Mouse (Mus musculus) stomach, embryonic 14.5 days (tissue): ENCODE results near the gene Skap2. TPM values are rescaled to one million over a fixed set of nuclear protein-coding genes. Genes with fewer than 3 reads are reported as not detected.

ENCODE experiments used
- ATAC-seq: fragments of 200-750 bp; cut with Nextera tagmentation; 2 replicates; pipeline ENCODE4 v1.8.0; 2017; ENCODE audit warnings: low read depth, moderate TSS enrichment; ENCODE audit not compliant: insufficient number of reproducible peaks, insufficient read depth, low FRiP score
- H3K27ac ChIP-seq: fragments of 300-500 bp; sonication (generic); 2 replicates; pipeline ENCODE4 v1.5.1; 2014; ENCODE audit warnings: mild to moderate bottlenecking, low read length, moderate library complexity, mixed read lengths
- H3K27me3 ChIP-seq: fragments of 300-500 bp; sonication (generic); 2 replicates; pipeline ENCODE4 v1.6.1; 2014; ENCODE audit warnings: low read length, control low read depth, mixed read lengths; ENCODE audit not compliant: control insufficient read depth, insufficient read depth
- H3K36me3 ChIP-seq: fragments of 300-500 bp; sonication (generic); 2 replicates; pipeline ENCODE4 v1.6.1; 2014; ENCODE audit warnings: mild to moderate bottlenecking, control low read depth, low read length, moderate library complexity, mixed read lengths; ENCODE audit not compliant: control insufficient read depth, insufficient read depth
- H3K4me1 ChIP-seq: fragments of 300-500 bp; sonication (generic); 2 replicates; pipeline ENCODE4 v1.6.1; 2014; ENCODE audit warnings: low read length, control low read depth, mixed read lengths; ENCODE audit not compliant: control insufficient read depth, insufficient read depth
- H3K4me2 ChIP-seq: fragments of 300-500 bp; sonication (generic); replicated peaks from 2 replicates; pipeline ENCODE4 v1.6.1; 2014; ENCODE audit warnings: low read depth, low read length, control low read depth
- H3K4me3 ChIP-seq: fragments of 300-500 bp; sonication (generic); 2 replicates; pipeline ENCODE4 v1.5.1; 2014; ENCODE audit warnings: low read depth, low read length, control low read depth
- H3K9ac ChIP-seq: fragments of 300-500 bp; sonication (generic); replicated peaks from 2 replicates; pipeline ENCODE4 v1.6.1; 2014; ENCODE audit warnings: low read depth, mild to moderate bottlenecking, control low read depth, low read length, moderate library complexity, mixed read lengths
- H3K9me3 ChIP-seq: fragments of 300-500 bp; sonication (generic); 2 replicates; pipeline ENCODE4 v1.6.1; 2016; ENCODE audit warnings: low read depth, low read length, control low read depth; ENCODE audit not compliant: control insufficient read depth
- WGBS: fragments of 180-500 bp; shearing (Covaris S2); extraction: QIAGEN DNeasy Blood & Tissue Kit; methylation state at CpG from one replicate; pipeline ENCODE4 v1.1.7; 2014; 5-methylcytosine and 5-hydroxymethylcytosine counted together
- polyA plus RNA-seq: library from polyadenylated mRNA; unstranded; fragments of >200 nt; fragmentation: Nextera tagmentation; extraction: Ambion mirVana; gene quantifications from 2 replicates; pipeline ENCODE4 v1.2.1, GENCODE M21; 2014

Gene Skap2
- polyA plus RNA-seq, 1 experiment from 2014 or later = 49.1 TPM

GRCm38 (mm10) chr6:51843081-51843480 lies 169.3 kb downstream of the Skap2 start:
- Histone ChIP-seq H3K4me2 (no peak overlapping the region), H3K36me3 (no peaks in the 10 kb centered on the region), H3K4me1 (no peaks in the 10 kb centered on the region; the same call in 1 of the 2 replicates), H3K9ac (no peak overlapping the region), H3K27me3 (no peaks in the 10 kb centered on the region), H3K4me3 (no peak overlapping the region), H3K27ac (no peak overlapping the region), H3K9me3 (no peaks in the 10 kb centered on the region)
- no peak for ATAC-seq
- 82% methylated on average over 9 of the region's 9 CpGs for WGBS

- no peak overlapping the region for H3K4me3 ChIP-seq
- WGBS = 67% methylated on average over 3 of the region's 3 CpGs
- no peak overlapping the region for H3K27ac ChIP-seq
- H3K36me3 ChIP-seq = no peaks in the 10 kb centered on the region
- no peak overlapping the region for H3K9ac ChIP-seq
- H3K4me1 ChIP-seq = no peaks in the 10 kb centered on the region
- H3K9me3 ChIP-seq = no peaks in the 10 kb centered on the region
- H3K27me3 ChIP-seq = no peaks in the 10 kb centered on the region
- ATAC-seq = no peak
- H3K4me2 ChIP-seq = no peak overlapping the region
These were observed 174.2 kb downstream of the Skap2 start for GRCm38 (mm10) chr6:51838177-51838576.

DNA sequence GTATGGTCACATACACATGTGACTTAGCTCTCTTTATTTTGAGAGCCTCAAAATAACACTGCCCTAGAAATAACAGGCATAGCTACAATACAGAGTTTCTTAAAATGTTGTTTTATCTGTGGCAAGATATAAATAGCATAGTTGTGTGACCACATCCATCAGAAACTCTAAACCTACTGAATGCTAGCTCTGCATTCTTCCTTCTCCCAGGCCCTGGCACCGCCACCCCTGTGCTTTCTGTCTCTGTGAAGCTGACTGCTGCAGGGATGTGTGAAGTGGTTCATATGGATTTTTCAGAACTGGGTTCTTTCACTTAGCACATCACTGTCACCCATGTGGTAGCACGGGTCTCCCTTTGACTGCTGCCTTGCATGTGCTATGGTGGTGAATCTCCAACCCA lies 179.0 kb downstream of the Skap2 start:
- no peak overlapping the region for H3K27ac ChIP-seq
- H3K4me2 ChIP-seq = no peak overlapping the region
- H3K36me3 ChIP-seq = no peaks in the 10 kb centered on the region
- 66% methylated on average over 2 of the region's 2 CpGs for WGBS
- H3K27me3 ChIP-seq = no peaks in the 10 kb centered on the region
- H3K4me3 ChIP-seq = no peak overlapping the region
- no peaks in the 10 kb centered on the region for H3K4me1 ChIP-seq
- ATAC-seq = no peak
- H3K9me3 ChIP-seq = no peaks in the 10 kb centered on the region
- no peak overlapping the region for H3K9ac ChIP-seq

DNA sequence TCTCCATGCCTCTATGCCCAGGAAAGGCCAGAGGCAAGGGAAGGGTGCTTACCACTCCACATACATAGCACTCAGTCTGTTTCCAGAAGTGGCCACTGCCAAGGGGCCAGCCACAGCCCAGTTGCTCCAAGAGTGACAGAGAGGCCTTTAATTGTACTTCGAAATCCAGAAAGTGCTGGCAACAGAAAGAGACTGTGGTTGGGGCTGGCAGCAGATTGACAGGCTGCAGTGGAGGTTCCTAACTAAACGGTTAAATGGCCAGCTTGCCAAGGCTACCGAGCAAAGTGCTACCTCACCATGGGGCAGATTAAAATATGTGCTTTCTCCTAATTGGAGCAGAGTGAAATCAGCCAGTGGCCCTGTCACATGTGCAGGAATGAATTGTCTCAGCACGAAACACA lies 186.7 kb downstream of the Skap2 start:
- Histone ChIP-seq H3K4me2 (no peak overlapping the region), H3K4me1 (no peaks in the 10 kb centered on the region), H3K9ac (no peak overlapping the region), H3K9me3 (no peaks in the 10 kb centered on the region), H3K27me3 (no peaks in the 10 kb centered on the region), H3K36me3 (no peaks in the 10 kb centered on the region), H3K27ac (no peak overlapping the region), H3K4me3 (no peak overlapping the region)
- ATAC-seq = no peak
- WGBS = 75% methylated on average over 4 of the region's 4 CpGs

DNA sequence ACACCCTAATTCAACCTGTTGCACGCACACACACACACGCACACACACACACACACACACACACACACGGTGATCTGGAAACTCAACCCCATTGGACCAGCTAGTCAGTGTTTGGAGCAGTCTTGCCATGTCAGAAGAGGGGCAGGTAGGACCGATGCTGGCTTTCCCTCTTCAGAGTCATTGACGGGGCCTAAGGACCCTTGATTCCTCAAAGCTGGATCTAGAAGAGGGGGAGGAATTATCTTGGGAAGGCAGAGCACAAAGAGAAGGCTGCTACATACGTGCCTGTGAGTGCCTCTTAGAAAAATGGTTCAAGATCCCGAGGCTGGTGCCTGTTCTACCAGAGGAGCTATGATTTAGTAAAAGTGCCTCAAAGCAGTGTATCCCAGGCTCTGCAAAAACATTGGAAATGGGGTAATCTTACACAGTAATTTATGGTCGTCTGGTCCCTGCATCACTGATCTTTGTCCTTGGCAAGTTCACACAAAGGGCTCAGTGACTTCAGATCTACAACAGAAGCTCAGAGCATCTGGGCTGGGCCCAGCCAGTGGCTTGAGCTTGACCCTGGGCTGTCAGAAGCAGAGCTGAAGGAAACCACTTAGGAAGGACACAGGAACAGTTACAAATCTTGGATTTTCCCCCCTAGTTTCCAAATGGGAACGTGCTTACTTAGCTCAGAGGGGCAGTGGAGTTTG lies 188.1 kb downstream of the Skap2 start:
- H3K9ac ChIP-seq = no peak overlapping the region
- ATAC-seq = no peak
- H3K4me1 ChIP-seq = no peaks in the 10 kb centered on the region
- no peak overlapping the region for H3K4me2 ChIP-seq
- no peak overlapping the region for H3K27ac ChIP-seq
- H3K9me3 ChIP-seq = no peaks in the 10 kb centered on the region
- no peaks in the 10 kb centered on the region for H3K27me3 ChIP-seq
- H3K36me3 ChIP-seq = no peaks in the 10 kb centered on the region
- no peak overlapping the region for H3K4me3 ChIP-seq
- 69% methylated on average over 9 of the region's 9 CpGs for WGBS

DNA sequence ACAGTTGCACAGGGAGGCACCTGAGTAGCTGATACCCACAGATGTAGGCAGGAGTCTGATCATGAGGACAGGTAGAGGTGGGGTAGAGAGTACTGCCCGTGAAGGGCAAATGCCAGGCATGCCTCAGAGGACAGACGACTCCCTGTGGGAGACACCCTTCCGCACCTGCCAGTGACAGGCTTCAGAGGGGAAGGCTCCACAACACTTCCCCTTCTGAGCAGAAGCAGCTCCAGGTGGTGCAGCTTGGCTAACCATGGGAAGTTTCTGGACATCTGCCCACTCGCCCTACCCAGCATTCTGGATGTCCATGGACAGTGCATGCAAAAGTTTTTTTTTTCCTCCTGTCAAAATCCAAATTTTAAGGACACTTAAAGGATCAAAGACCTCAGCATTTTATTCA lies 190.3 kb downstream of the Skap2 start:
- Histone ChIP-seq H3K27ac (no peak overlapping the region), H3K4me1 (no peaks in the 10 kb centered on the region), H3K4me2 (no peak overlapping the region), H3K36me3 (no peaks in the 10 kb centered on the region), H3K4me3 (no peak overlapping the region), H3K9me3 (no peaks in the 10 kb centered on the region), H3K9ac (no peak overlapping the region), H3K27me3 (no peaks in the 10 kb centered on the region)
- ATAC-seq = no peak
- WGBS = 65% methylated on average over 4 of the region's 4 CpGs

GRCm38 (mm10) chr6:51820853-51821252 lies 191.5 kb downstream of the Skap2 start:
- H3K4me2 ChIP-seq = no peak overlapping the region
- no peaks in the 10 kb centered on the region for H3K9me3 ChIP-seq
- no peak overlapping the region for H3K9ac ChIP-seq
- no peak overlapping the region for H3K27ac ChIP-seq
- 82% methylated on average over 5 of the region's 5 CpGs for WGBS
- ATAC-seq = no peak
- H3K27me3 ChIP-seq = no peaks in the 10 kb centered on the region
- H3K4me1 ChIP-seq = no peaks in the 10 kb centered on the region
- no peak overlapping the region for H3K4me3 ChIP-seq
- no peaks in the 10 kb centered on the region for H3K36me3 ChIP-seq

DNA sequence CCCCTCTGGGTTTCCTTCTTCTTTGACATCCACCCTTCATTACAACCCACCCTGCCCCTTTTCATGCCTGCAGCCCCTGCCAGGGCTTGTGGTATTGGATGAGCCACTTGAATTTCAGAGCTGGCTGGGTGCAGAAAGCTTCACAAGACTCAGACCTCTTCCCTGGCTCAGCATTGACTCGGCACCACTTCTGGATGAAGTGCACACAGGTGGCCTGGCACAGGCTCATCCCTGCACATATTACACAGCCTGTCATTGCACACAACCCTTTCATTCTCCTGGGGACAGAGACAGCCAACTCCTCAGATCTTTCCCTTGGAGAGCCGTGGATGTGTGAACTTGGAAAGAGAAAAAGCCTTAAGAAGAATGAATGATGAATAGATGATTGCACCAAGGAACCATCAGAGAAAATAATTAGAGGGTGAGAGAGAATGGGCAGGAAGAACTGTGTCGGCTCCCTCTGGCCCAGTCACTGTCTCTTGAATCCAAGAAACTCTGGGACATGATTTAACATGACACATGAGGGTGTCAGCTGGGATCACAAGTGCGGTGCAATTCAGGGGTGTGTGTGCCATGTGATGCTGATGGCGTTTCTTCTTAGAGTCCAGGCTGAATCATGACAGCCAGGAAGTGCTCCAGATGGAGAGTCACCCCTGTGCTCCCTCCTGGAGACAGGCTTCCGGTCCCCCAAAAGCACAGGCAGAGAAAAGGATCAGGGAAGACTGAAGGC lies 195.3 kb downstream of the Skap2 start:
- no peak overlapping the region for H3K27ac ChIP-seq
- no peaks in the 10 kb centered on the region for H3K4me1 ChIP-seq
- no peaks in the 10 kb centered on the region for H3K27me3 ChIP-seq
- H3K4me3 ChIP-seq = no peak overlapping the region
- H3K4me2 ChIP-seq = no peak overlapping the region
- WGBS = 72% methylated on average over 6 of the region's 6 CpGs
- no peak overlapping the region for H3K9ac ChIP-seq
- no peaks in the 10 kb centered on the region for H3K36me3 ChIP-seq
- no peaks in the 10 kb centered on the region for H3K9me3 ChIP-seq
- no peak for ATAC-seq
